Mouse (Mus musculus) Patski (cell line): Measurements from ENCODE around the gene Mmp14. TPM values are rescaled to one million over a fixed set of nuclear protein-coding genes. Genes with fewer than 3 reads are reported as not detected.

Source experiments
- ATAC-seq: fragments of 100-300 bp; one replicate; pipeline ENCODE4 v1.8.0; 2021
- CTCF ChIA-PET: fragments of 350-600 bp; sonication (Branson Sonifier 250); formaldehyde crosslinking; loops from one replicate; lab custom pipeline; 2022; ENCODE audit warnings: inconsistent platforms; lab: Charles Lee
- POLR2A ChIA-PET: fragments of 350-600 bp; sonication (Branson Sonifier 250); formaldehyde crosslinking; loops from one replicate; lab custom pipeline; 2022; ENCODE audit warnings: antibody characterized with exemption, inconsistent platforms; lab: Charles Lee
- DNase-seq: peaks from one replicate; pipeline ENCODE4 v3.0.0-alpha.2; 2011; ENCODE audit warnings: low read depth, low spot score
- H3K27me3 ChIP-seq: fragments of 371-371 bp; one replicate; pipeline ENCODE4 v1.5.1; 2021
- CTCF ChIP-seq: fragments of 100-300 bp; IDR thresholded peaks from one replicate; pipeline ENCODE4 v1.5.1; 2021
- in situ Hi-C: fragments of 300-500 bp; cut with MboI; formaldehyde crosslinking; loops from 3 replicates; pipeline ENCODE4 v1.11.1; 2018; ENCODE audit warnings: low pct_unique_long_range_greater_than_20kb, mixed read lengths
- polyA plus RNA-seq: library from polyadenylated mRNA; unstranded; gene quantifications from one replicate; pipeline ENCODE4 v1.2.3, GENCODE M21; 2021

The Mmp14 gene
- 35.9 TPM for polyA plus RNA-seq

DNA sequence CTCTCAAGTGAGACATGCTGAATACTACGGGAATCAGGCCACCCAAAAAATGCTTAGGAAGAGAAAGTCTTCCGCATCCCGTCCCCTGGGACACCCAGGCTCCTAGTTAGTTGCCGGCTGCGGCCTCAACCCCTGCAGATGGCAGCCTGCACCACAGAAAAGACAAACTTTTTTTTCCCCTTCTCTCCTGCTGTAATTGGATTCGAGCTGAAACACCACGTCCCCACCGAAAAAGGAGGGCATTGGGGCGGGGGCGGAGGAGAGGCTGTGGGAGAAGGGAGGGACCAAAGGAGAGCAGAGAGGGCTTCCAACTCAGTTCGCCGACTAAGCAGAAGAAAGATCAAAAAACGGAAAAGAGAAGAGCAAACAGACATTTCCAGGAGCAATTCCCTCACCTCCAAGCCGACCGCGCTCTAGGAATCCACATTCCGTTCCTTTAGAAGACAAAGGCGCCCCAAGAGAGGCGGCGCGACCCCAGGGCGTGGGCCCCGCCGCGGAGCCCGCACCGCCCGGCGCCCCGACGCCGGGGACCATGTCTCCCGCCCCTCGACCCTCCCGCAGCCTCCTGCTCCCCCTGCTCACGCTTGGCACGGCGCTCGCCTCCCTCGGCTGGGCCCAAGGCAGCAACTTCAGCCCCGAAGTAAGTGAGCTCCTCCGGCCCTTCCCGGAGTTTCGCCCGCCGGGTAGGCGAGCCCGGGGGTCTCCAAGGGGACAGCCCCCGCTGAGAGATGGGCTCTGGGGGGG lies at the start of gene Mmp14:
TSS of gene Mmp14 (plus strand) at position 279 of the 744 bp plus-strand sequence.
- no peak for TF ChIP-seq CTCF
- DNase-seq, result no peak
- CTCF ChIA-PET, result interaction anchor here (1.7 kb wide), 1 partner anchor 17 kb away, joined by 6 read pairs; no protein-coding TSS in a partner anchor
- H3K27me3 ChIP-seq, result no peaks in the 10 kb centered on the region
- ATAC-seq, result peak; percentile 7
- POLR2A ChIA-PET, result interaction anchor here (1.4 kb wide), 2 partner anchors 14 to 39 kb away, joined by 3 read pairs; partner anchors contain the start of gene Slc7a7
- in situ Hi-C loops, result no loop called here

DNA sequence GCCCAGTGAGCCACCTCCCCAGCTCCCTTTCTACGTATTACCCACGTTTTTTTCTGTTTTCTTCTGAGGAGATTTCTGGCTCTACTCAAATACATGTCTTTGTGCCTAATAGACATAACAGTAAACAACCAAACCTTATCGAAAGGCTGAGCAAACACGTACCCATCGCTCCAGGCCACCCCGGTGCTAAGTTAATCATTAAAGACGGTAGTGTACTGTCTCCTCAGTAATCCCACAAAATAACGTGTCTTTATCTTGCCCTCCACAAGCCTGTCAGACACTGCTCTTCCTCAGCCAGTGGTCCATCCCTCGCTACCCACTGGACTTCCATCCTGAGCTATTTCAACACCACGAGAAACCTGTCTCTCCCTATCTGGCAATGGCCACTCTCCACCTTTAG lies 49.6 kb upstream of the Mmp14 start:
- ATAC-seq (peak; percentile 44), DNase-seq (peak; percentile 54)
- POLR2A ChIA-PET, result interaction anchor here (0.8 kb wide), 1 partner anchor 13 kb away, joined by 3 read pairs; no protein-coding TSS in a partner anchor
- H3K27me3 ChIP-seq, result no peaks in the 10 kb centered on the region
- no peak for TF ChIP-seq CTCF
- CTCF ChIA-PET, result interaction anchor here (1.3 kb wide), 1 partner anchor 13 kb away, joined by 3 read pairs; no protein-coding TSS in a partner anchor
- in situ Hi-C loops, result no loop called here

DNA sequence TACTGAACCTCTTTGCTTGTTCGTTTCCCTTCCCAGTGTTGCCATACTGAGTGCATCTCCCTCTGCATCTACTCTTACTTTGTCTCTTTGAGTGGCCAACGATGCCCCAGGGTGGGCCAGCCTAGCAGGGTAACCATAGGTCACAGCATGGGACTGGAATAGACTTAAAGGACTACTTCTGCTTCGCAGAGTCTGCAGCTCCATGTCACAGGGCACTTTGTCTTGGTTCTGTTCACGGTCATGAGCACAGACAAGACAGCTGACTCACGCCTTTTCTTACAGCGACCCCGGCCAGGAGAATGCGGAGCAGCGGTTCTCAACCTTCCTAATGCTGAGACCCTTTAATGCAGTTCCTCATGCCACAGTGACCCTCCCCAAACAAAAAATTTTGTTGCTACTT lies 48.8 kb upstream of the Mmp14 start:
- ChIA-PET POLR2A (no interaction called here), CTCF (no interaction called here)
- ATAC-seq, result no peak
- no peak for DNase-seq
- no peaks in the 10 kb centered on the region for H3K27me3 ChIP-seq
- TF ChIP-seq CTCF, result no peak
- in situ Hi-C loops, result no loop called here

DNA sequence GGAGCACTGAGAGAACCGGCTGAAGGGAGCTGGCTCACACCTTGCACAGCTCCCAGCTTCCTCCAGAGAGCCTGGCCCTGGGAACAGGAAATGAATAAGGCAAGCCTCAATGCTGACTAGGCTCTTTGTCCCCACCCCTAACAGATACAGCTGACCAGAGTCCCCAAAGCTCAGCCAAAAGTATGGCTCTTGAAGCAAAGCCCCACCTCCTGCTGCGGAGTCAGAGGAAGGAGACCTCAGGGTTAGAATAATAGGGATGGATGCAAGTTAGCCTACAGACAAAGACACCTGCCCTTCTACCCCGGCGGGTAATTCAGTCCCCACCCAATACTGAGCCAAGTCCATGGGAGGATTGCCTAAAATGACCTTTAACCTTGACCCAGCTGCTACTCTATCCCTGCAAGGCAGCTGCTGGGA lies 48.0 kb upstream of the Mmp14 start:
- ChIA-PET CTCF (no interaction called here), POLR2A (no interaction called here)
- in situ Hi-C loops, result no loop called here

DNA sequence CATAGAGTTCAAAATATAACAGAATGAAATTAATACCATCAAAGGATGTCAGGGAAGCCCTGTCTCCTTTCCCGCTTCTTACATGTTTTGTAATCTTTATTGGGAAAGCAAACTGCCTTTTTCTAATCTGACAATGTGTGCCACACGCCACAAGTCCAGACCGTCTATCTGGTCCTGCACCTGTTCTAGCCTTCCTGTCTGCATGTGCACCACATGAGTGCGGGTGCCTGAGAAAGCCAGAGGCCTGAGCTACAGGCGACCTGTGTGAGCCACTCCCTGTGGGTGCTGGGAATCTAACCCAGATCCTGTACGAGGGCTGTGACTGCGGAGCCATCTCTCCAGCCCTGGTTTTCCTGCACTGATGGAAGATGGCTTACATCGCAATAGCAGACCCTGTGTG lies 47.0 kb upstream of the Mmp14 start:
- in situ Hi-C loops, result no loop called here
- POLR2A ChIA-PET, result no interaction called here
- ATAC-seq (no peak), DNase-seq (no peak)
- TF ChIP-seq CTCF, result no peak
- CTCF ChIA-PET, result no interaction called here
- no peaks in the 10 kb centered on the region for H3K27me3 ChIP-seq

More for the DNA sequence above, 48.0 kb upstream of the Mmp14 start:
- no peak for TF ChIP-seq CTCF
- ATAC-seq (no peak), DNase-seq (no peak)
- H3K27me3 ChIP-seq, result no peaks in the 10 kb centered on the region

DNA sequence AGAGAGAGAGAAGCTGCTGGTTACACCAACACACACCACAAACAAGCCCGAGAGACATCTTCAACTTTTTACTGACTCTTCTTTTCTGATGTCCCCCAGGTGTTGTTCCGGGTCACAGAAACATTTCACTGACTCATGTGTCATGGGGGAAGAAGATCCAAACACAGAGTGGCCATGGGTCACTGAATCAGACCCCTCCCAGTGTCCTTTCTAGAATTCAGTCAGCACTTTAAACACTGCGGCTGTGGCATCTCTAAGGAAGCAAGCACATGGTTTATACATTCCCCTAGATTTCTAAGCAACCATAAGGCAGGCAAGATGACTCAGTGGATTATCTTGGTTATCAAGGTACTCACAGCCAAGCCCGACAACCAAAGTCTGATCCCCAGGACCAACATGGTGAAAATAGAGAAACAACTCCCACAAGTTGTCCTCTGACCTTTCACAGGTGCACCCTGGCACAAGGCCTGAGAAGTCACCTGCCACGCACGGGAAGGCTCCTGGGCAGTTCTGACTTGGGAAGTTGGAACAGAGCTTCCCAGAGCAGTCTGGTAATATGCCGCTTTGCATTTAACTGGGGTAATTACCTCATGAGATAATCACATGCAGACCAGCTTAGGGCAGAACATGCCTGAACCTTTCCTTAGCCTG lies 45.3 kb upstream of the Mmp14 start:
- no peaks in the 10 kb centered on the region for H3K27me3 ChIP-seq
- ChIA-PET POLR2A (no interaction called here), CTCF (no interaction called here)
- TF ChIP-seq CTCF, result no peak
- DNase-seq (no peak), ATAC-seq (no peak)
- in situ Hi-C loops, result no loop called here

DNA sequence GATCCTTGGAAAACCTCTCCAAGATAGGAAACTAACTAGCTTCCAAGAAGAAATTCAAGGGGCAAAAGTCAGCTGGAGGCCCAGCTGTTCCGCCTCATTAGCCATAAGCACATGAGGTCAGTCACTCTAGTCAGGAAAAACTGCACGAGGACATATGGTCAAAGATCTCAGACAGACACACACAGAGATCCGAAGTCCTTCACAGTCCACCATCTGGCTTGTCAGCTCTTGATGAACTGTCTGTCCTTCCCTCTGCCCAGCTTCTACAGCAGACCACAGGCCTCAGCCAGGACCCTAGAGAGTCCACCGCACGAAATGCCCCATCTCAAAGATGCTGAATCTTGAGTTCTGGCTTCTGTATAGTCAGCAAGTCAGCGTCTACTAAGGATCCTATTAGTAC lies 43.9 kb upstream of the Mmp14 start:
- no peaks in the 10 kb centered on the region for H3K27me3 ChIP-seq
- ATAC-seq (no peak), DNase-seq (no peak)
- POLR2A ChIA-PET, result no interaction called here
- TF ChIP-seq CTCF, result no peak
- CTCF ChIA-PET, result no interaction called here
- in situ Hi-C loops, result no loop called here

DNA sequence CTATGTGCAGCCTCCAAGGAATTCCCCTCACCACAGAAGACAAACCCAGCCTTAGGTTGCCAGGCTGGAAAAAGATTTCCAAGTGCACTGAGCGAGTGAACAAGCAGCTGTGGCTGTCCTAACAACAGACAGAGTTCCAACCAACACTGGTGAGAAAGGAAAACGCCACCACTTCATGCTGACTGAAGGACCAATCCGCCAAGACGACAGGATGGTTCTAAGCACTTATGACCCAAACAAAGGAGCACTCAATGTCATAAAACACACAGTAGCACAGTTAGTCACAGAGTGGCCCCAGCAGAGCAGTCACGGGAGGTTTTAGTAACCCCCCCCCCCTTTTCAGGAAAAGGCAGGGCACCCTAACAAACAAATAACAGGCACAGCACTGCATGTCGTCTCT lies 40.6 kb upstream of the Mmp14 start:
- in situ Hi-C loops, result no loop called here
- DNase-seq, result no peak
- ChIA-PET POLR2A (no interaction called here), CTCF (interaction anchor here (1.7 kb wide), 1 partner anchor 11 kb away, joined by 5 read pairs; no protein-coding TSS in a partner anchor)
- no peaks in the 10 kb centered on the region for H3K27me3 ChIP-seq
- no peak for ATAC-seq
- TF ChIP-seq CTCF, result no peak

DNA sequence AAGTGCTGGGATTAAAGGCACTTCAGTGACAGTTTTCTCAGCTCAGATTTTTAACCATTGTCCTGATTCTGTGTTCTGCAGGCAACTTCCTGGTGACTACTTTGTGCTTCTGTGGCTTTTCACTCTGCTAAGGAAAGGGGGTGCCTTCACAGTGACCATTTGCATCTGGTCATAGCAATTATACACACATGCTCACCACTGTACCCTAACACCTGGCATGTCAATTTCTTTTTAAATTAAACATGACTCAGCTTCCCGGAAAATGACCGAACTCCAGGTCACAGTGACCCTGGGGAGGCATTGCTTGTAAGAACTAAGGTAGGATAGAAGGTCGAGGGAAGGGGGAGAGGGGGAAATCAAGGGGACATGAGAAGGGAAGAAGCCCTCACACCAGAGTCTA lies 37.6 kb upstream of the Mmp14 start:
- ChIA-PET CTCF (interaction anchor here (1.0 to 1.1 kb wide), 2 partner anchors 12 to 20 kb away, joined by 3 read pairs; no protein-coding TSS in a partner anchor), POLR2A (interaction anchor here (1.0 kb wide), 1 partner anchor 12 kb away, joined by 3 read pairs; no protein-coding TSS in a partner anchor)
- no peak for TF ChIP-seq CTCF
- in situ Hi-C loops, result no loop called here
- no peak for DNase-seq
- no peaks in the 10 kb centered on the region for H3K27me3 ChIP-seq
- no peak for ATAC-seq

DNA sequence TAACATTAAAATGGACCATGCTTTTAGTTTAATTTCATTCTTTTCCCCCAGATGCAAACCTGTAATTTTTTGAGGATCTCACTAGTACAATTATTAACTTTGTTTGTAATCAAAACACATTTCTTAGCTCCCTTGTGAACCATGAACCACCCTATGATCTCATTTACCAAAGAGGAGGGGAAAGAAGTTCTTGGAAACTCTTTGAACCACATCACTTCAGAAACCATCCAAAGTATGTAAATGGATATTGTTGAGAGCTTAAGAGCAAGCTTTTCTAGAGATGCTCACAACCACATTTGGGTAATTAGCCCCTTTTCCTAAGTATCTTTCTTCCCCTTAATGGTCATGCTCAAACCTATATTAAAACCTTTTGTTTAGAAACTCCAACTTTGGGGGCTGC lies 37.1 kb upstream of the Mmp14 start:
- in situ Hi-C loops, result no loop called here
- H3K27me3 ChIP-seq, result no peaks in the 10 kb centered on the region
- ChIA-PET CTCF (interaction anchor here (1.0 to 1.1 kb wide), 2 partner anchors 13 to 19 kb away, joined by 3 read pairs; no protein-coding TSS in a partner anchor), POLR2A (interaction anchor here (1.0 kb wide), 1 partner anchor 13 kb away, joined by 3 read pairs; no protein-coding TSS in a partner anchor)
- TF ChIP-seq CTCF, result no peak
- peak; percentile 71 for DNase-seq
- ATAC-seq, result peak; percentile 32
